Mouse (Mus musculus) heart, adult 10 weeks (tissue): Measurements from ENCODE around the gene Morn3. TPM values are rescaled to one million over a fixed set of nuclear protein-coding genes. Genes with fewer than 3 reads are reported as not detected.

Source experiments
- polyA plus RNA-seq: library from polyadenylated mRNA; stranded (reverse); fragments of 350-450 nt; fragmentation: Illumina TruSeq; extraction: RNeasy Lipid Tissue Mini Kit (QIAGEN cat#74804); gene quantifications from one replicate; pipeline ENCODE4 v1.2.3, GENCODE M21; 2014; ENCODE audit warnings: low read depth, low replicate concordance

Gene Morn3
- not detected for polyA plus RNA-seq

GRCm38 (mm10) chr5:123046916-123047315 lies at the start of gene Morn3:
TSS of gene Morn3 (minus strand) at chr5:123047016.

GRCm38 (mm10) chr5:123068115-123068514 lies 21.3 kb upstream of the Morn3 start, which contains the start of gene Tmem120b:
TSS of gene Tmem120b (plus strand) at chr5:123068415.

GRCm38 (mm10) chr5:123014753-123015701 lies 31.8 kb downstream of the Morn3 start, which contains the start of gene Orai1:
TSS of gene Orai1 (plus strand) at chr5:123015074.

GRCm38 (mm10) chr5:122989551-122990330 lies 57.1 kb downstream of the Morn3 start, which contains the start of gene Kdm2b:
TSS of gene Kdm2b (minus strand) at chr5:122989823.

Other genes starting within 250 kb of the Morn3 start
- gene Anapc5, start 225.7 kb downstream of the Morn3 start, polyA plus RNA-seq: 203 TPM
- gene Rnf34, start 197.0 kb downstream of the Morn3 start, polyA plus RNA-seq: 20.9 TPM
- 9.2 TPM for gene Kdm2b, start 57.2 kb downstream of the Morn3 start, polyA plus RNA-seq
- gene Orai1, start 31.9 kb downstream of the Morn3 start, polyA plus RNA-seq: 12.6 TPM
- gene Tmem120b, start 21.4 kb upstream of the Morn3 start, polyA plus RNA-seq: 12.2 TPM
- gene Rhof, start 85.7 kb upstream of the Morn3 start, polyA plus RNA-seq: 0.21 TPM
- 9.1 TPM for gene Setd1b, start 95.2 kb upstream of the Morn3 start, polyA plus RNA-seq
- 15.9 TPM for gene Psmd9, start 122.4 kb upstream of the Morn3 start, polyA plus RNA-seq
- gene Hpd, start 135.7 kb upstream of the Morn3 start, polyA plus RNA-seq: 1.4 TPM
- gene Wdr66, start 205.1 kb upstream of the Morn3 start, polyA plus RNA-seq: 2.1 TPM